Mouse (Mus musculus): ENCODE results near the gene Pck2.

Gene Pck2

DNA sequence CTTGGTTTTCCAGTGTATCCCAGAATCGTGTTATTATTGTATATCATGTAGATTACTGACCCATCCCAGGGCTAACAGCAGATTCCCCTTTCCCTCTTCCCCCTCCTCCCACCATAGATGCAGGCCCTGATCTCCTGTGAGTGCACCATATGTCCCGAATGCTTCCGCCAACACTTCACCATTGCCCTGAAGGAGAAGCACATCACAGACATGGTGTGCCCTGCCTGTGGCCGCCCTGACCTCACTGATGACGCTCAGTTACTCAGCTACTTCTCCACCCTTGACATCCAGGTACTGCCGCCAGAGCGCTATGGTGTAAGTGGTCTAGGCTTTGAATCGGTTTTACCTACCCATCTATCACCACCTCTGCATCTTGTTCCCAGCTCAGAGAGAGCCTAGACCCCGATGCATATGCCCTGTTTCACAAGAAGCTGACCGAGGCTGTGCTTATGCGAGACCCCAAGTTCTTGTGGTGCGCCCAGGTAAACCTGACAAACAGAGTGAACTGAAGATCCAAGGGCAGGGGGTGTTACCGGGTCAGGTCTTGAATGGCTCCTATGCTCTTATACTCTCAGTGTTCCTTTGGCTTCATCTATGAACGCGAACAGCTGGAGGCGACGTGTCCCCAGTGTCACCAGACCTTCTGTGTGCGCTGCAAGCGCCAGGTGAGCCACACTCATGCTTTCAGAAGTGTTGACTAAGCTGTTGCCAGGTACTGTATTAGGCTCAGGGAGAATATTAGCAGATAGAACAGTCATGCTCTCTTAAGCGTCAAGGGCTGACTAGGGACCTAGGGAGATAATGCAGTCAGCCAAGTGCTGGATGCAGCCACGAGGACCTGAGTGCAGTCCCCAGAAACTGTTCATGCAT is 58.7 kb downstream of the Pck2 start:
- no peak for DNase-seq (ENCODE audit: low spot score in 2 of 2)

All from right cerebral cortex, postnatal 10 days (tissue).